Mouse (Mus musculus) midbrain, postnatal 0 days (tissue): ENCODE results near the gene Ttc7b. TPM values are rescaled to one million over a fixed set of nuclear protein-coding genes. Genes with fewer than 3 reads are reported as not detected.

Experiments
- ATAC-seq: fragments of 200-750 bp; cut with Nextera tagmentation; 2 replicates; pipeline ENCODE4 v1.8.0; 2017; ENCODE audit warnings: moderate number of reproducible peaks, mild to moderate bottlenecking, moderate TSS enrichment, moderate library complexity; ENCODE audit not compliant: low FRiP score
- DNase-seq: peaks from one replicate; pipeline ENCODE4 v3.0.0-alpha.2; 2015; ENCODE audit warnings: low spot score
- H3K27ac ChIP-seq: fragments of 300-500 bp; sonication (generic); 2 replicates; pipeline ENCODE4 v1.5.1; 2014; ENCODE audit warnings: low read depth, mild to moderate bottlenecking, low read length, mixed read lengths
- H3K27me3 ChIP-seq: fragments of 300-500 bp; sonication (generic); 2 replicates; pipeline ENCODE4 v1.6.1; 2014; ENCODE audit warnings: low read length, control low read depth, mixed read lengths; ENCODE audit not compliant: insufficient read depth
- H3K36me3 ChIP-seq: fragments of 300-500 bp; sonication (generic); 2 replicates; pipeline ENCODE4 v1.6.1; 2014; ENCODE audit warnings: low read length, control low read depth, mixed read lengths; ENCODE audit not compliant: insufficient read depth
- H3K4me1 ChIP-seq: fragments of 300-500 bp; sonication (generic); 2 replicates; pipeline ENCODE4 v1.6.1; 2014; ENCODE audit warnings: mild to moderate bottlenecking, control low read depth, antibody characterized with exemption, low read length, mixed read lengths; ENCODE audit not compliant: insufficient read depth
- H3K4me2 ChIP-seq: fragments of 300-500 bp; sonication (generic); 2 replicates; pipeline ENCODE4 v1.6.1; 2014; ENCODE audit warnings: low read depth, mild to moderate bottlenecking, low read length, mixed read lengths; ENCODE audit not compliant: poor library complexity, severe bottlenecking
- H3K4me3 ChIP-seq: fragments of 300-500 bp; sonication (generic); 2 replicates; pipeline ENCODE4 v1.5.1; 2014; ENCODE audit warnings: low read depth, mild to moderate bottlenecking, low read length, moderate library complexity
- H3K9ac ChIP-seq: fragments of 300-500 bp; sonication (generic); replicated peaks from 2 replicates; pipeline ENCODE4 v1.6.1; 2014; ENCODE audit warnings: mild to moderate bottlenecking, low read length, moderate library complexity, mixed read lengths; ENCODE audit not compliant: poor library complexity, severe bottlenecking
- H3K9me3 ChIP-seq: fragments of 300-500 bp; sonication (generic); 2 replicates; pipeline ENCODE4 v1.6.1; 2016; ENCODE audit warnings: low read length, control low read depth
- CTCF ChIP-seq: IDR thresholded peaks from 2 replicates; pipeline ENCODE4 v1.5.1; 2016; ENCODE audit warnings: antibody characterized with exemption, mild to moderate bottlenecking
- WGBS: fragments of 180-500 bp; shearing (Covaris S2); extraction: QIAGEN DNeasy Blood & Tissue Kit; methylation state at CpG from one replicate; pipeline ENCODE4 v1.1.7; 2014; 5-methylcytosine and 5-hydroxymethylcytosine counted together
- polyA plus RNA-seq: library from polyadenylated mRNA; unstranded; fragments of >200 nt; fragmentation: Nextera tagmentation; extraction: Ambion mirVana; gene quantifications from 2 replicates; pipeline ENCODE4 v1.2.1, GENCODE M21; 2015
- total RNA-seq: library from RNA; depleted of rRNA; stranded (reverse); fragments of >200 nt; gene quantifications from 2 replicates; pipeline ENCODE4 v1.2.3, GENCODE M21; 2014

The Ttc7b gene
- total and polyA plus RNA-seq, 2 experiments from 2014 or later = 8.7 to 38.9 TPM

DNA sequence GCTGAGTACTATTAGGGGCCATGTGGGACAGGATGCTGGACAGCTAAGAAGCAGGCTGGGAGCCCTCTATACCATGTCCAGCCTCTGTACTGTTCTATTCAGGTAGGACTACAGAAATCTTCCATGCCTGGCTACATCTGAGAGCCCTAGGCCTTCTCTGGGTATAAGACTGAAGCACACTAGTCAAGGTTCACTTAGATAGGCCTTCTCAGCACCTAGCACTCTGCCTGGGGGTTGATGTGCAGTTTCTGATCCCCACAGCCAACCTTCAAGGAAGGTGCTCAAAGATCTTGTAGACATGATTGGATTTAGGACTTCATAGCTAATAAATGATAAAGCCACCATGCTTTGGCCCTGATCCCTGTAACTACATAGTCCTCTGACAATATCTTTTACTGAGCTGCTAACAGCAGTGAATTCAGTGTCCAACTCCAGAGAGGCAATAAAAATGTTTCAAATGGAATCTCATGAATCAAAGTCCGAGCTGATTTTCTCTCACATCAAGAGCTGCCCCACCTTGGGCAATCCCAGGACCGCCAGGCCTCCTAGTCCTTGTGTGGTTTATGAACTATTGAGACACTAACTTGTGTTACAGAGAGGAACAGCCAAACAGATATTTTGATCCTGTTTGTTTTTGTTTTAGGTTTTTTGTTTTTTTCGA is 45.8 kb downstream of the Ttc7b start:
- ATAC-seq = no peak
- 89% methylated on average over 3 of the region's 3 CpGs for WGBS
- no peaks in the 10 kb centered on the region for H3K4me1 ChIP-seq

DNA sequence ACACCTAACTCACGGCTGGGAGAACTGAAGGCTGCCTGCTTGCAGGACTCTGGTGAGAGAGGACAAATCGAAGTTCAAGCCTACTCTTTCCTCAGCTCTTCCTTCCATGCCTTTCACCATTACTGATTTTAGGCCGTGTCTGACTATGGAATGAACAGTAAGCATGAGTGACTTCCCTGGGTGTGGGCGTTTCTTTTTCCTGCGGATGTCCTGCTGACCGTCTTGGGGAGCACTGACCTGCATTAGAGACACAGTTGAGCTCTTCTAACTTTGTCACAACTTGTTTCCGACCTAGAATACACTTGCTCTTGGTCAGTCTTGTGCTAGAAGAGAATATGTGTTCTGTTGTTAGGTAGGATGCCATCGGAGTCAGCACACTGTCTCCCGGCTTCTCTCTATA is 50.3 kb downstream of the Ttc7b start:
- H3K27ac ChIP-seq = no peak overlapping the region
- ATAC-seq = no peak
- 83% methylated on average over 9 of the region's 9 CpGs for WGBS
- TF ChIP-seq CTCF = no peak
- no peaks in the 10 kb centered on the region for H3K9me3 ChIP-seq
- 0 out of 2 replicates have a peak, but pooled peaks cover 3% of the 10 kb centered on the region for H3K36me3 ChIP-seq
- no peak overlapping the region for H3K9ac ChIP-seq
- no peaks in the 10 kb centered on the region for H3K4me1 ChIP-seq
- no peaks in the 10 kb centered on the region for H3K27me3 ChIP-seq
- no peak overlapping the region for H3K4me3 ChIP-seq
- DNase-seq = no peak
- H3K4me2 ChIP-seq = no peak overlapping the region

More for the DNA sequence above, 45.8 kb downstream of the Ttc7b start:
- DNase-seq = no peak
- no peak overlapping the region for H3K9ac ChIP-seq
- no peaks in the 10 kb centered on the region for H3K9me3 ChIP-seq
- no peak for TF ChIP-seq CTCF
- H3K27ac ChIP-seq = no peak overlapping the region
- no peak overlapping the region for H3K4me2 ChIP-seq
- no peak overlapping the region for H3K4me3 ChIP-seq
- no peaks in the 10 kb centered on the region for H3K27me3 ChIP-seq
- 0 out of 2 replicates have a peak, but pooled peaks cover 3% of the 10 kb centered on the region for H3K36me3 ChIP-seq

DNA sequence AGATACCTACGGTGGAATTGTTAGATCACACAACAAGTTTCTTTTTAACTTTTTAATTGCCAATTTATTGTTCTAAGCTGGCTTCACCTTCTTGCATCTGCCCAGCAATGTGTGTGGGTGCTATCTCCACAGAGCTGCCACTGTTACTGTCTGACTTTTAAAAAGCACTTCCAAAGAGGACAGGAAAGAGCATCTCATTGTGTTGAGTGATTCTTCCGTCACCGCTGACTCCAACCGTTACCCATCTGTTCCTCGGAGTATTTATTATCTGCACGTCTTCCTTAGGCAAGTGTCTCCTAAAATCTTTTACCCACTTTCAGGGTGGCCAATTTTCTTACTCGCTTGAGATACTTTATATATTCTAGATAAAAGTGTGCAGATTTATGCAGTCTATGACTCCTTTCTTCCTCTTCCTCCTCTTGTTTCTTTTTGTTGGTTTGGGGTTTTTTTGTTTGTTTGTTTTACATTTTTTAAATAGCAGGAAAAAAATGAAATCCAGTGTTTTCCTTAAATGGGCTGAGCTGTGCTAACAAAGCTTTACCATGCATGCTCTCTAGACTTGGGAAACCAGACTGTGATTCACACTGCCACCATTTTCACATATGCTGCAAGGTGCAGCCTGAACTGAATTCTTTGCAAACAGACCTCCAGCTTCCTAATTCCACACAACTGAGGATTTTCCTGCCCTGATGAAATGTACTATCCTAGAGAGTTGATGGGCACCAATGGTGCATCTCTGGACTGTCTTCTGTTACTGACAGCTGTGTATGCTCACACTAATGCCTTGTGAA is 50.9 kb downstream of the Ttc7b start:
- no peak overlapping the region for H3K4me2 ChIP-seq
- H3K27ac ChIP-seq = no peak overlapping the region
- no peak overlapping the region for H3K9ac ChIP-seq
- no peaks in the 10 kb centered on the region for H3K27me3 ChIP-seq
- H3K9me3 ChIP-seq = no peaks in the 10 kb centered on the region
- H3K36me3 ChIP-seq = 0 out of 2 replicates have a peak, but pooled peaks cover 3% of the 10 kb centered on the region
- no peak for TF ChIP-seq CTCF
- DNase-seq (no peak), ATAC-seq (no peak)
- no peak overlapping the region for H3K4me3 ChIP-seq
- WGBS = 77% methylated on average over 7 of the region's 7 CpGs
- H3K4me1 ChIP-seq = no peaks in the 10 kb centered on the region

DNA sequence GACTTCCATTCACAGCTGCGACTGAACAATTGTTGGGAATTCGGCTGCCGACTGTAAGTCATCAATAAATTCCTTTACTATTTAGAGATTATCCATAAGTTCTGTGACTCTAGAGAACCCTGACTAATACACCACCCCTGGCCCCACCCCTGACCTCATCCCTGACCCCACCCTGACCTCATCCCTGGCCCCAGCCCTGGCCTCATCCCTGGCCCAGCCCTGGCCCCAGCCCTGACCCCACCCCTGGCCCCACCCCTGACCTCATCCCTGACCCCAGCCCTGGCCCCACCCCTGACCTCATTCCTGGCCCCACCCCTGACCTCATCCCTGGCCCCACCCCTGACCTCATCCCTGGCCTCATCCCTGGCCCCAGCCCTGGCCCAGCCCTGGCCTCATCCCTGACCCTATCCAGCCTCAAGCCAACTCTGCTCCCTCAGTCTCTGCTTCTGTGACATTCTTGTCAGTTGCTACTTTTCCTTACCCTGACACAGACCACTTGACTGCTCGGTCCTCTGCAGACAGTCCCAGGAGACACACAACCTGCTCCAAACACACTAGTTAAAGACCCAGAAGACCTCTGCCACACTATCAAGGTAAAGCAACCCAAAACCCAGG is 55.4 kb downstream of the Ttc7b start:
- TF ChIP-seq CTCF = no peak
- no peaks in the 10 kb centered on the region for H3K9me3 ChIP-seq
- no peak overlapping the region for H3K4me3 ChIP-seq
- no peak for DNase-seq
- no peak overlapping the region for H3K4me2 ChIP-seq
- no peaks in the 10 kb centered on the region for H3K27me3 ChIP-seq
- ATAC-seq = no peak
- 90% methylated on average over 1 of the region's 4 CpGs for WGBS
- no peak overlapping the region for H3K9ac ChIP-seq
- no peak overlapping the region for H3K27ac ChIP-seq
- H3K36me3 ChIP-seq = 0 out of 2 replicates have a peak, but pooled peaks cover 3% of the 10 kb centered on the region
- H3K4me1 ChIP-seq = no peaks in the 10 kb centered on the region

DNA sequence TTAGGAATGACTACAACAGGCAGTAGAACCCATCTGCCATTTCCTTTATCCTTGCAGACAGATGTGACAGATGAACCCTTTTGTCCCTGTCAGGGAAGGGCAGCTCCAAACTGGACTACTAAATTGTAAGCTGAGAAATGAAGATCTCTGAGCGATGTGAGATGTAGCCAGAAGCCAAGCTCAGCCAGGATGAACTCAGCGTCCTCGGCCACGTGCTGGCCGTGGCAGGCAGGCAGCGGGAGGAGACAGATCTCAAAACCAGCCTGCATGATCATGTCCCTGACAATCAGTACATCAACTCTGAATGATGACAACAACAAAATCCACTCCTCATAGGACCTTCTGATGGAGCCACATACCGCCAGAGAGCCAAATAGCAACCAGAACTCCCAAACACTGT is 62.9 kb downstream of the Ttc7b start:
- H3K9me3 ChIP-seq = no peaks in the 10 kb centered on the region
- no peaks in the 10 kb centered on the region for H3K36me3 ChIP-seq
- TF ChIP-seq CTCF = no peak
- no peak overlapping the region for H3K27ac ChIP-seq
- ATAC-seq (no peak), DNase-seq (no peak)
- 96% methylated on average over 7 of the region's 7 CpGs for WGBS
- H3K4me2 ChIP-seq = no peak overlapping the region
- no peak overlapping the region for H3K4me3 ChIP-seq
- H3K4me1 ChIP-seq = no peaks in the 10 kb centered on the region
- no peaks in the 10 kb centered on the region for H3K27me3 ChIP-seq
- H3K9ac ChIP-seq = no peak overlapping the region
